Mouse (Mus musculus) frontal cortex, adult 2 months (tissue): Measurements from ENCODE around the gene Cd6. TPM values are rescaled to one million over a fixed set of nuclear protein-coding genes. Genes with fewer than 3 reads are reported as not detected.

ENCODE experiments used
- DNase-seq, 2 experiments: peaks; one replicate each; pipeline ENCODE4 v3.0.0; 2022; ENCODE audit warnings: low spot score in 1 of 2; ENCODE audit errors: extremely low spot score in 1 of 2
- polyA plus RNA-seq: library from polyadenylated mRNA; depleted of rRNA; stranded (reverse); fragments of >200 nt; gene quantifications from 2 replicates; pipeline ENCODE4 v1.2.3, GENCODE M21; 2012; rRNA removed

Cd6 gene
- polyA plus RNA-seq = 1.5 and 3.8 TPM in 2 replicates

GRCm38 (mm10) chr19:10829436-10830175 is at the start of gene Cd6:
Cd6 (minus strand) TSS chr19:10830058.
- no peak for DNase-seq

GRCm38 (mm10) chr19:10878201-10878837 is 48.5 kb upstream of the Cd6 start:
- peak in 1 of 2 experiments; percentile 41 for DNase-seq

- no peak for DNase-seq
Observed at GRCm38 (mm10) chr19:10871328-10871961, 41.6 kb upstream of the Cd6 start.

DNA sequence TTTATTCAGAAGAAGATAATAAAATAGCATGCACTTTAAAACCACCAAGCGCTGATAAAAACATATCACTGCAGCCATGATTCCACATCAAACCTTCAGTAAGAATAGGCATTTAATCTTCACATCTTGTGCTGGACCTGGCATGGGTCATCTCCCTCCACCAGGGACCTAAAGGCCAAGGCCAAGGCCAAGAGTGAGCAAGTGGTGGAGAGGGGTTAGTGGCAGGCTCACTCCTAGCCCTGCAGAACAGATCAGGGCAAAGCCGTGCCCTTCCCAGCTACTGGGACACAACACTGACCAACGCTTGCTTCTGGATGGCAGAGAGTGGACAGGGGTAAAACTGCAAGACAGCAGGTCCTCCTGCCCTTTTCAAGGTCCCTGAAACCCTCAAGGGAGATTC is 40.8 kb upstream of the Cd6 start:
- no peak for DNase-seq

DNA sequence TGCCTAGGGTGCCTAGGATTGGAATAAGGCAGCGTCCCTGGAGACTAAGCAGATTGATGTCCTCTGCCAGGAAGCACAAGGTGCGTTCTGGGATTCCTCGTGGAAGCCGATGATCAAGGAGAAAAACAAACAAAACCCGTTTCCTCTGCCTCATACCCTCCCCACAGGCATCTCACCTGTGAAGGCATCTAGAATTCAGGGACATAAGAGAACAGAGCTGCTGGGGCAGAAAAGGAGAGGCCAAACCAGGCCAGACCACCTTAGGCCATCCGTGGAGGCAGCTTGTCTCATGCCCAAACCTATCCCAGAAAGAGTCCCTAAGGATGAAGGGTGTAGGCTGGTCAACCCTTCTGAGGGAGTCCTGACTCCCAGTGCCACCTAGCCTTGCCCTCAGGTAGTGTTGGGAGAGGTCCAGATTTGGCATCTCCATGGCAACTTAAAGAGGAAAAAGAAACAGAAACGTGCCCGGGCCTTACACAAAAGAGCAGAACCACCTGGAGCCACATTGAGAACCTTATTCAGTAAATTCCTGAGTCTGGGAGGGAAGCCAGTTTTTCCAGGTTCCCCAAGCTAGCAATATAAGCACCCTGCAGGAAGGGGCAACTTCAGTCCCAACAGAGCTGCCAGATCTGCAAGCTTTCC is 40.1 kb upstream of the Cd6 start, which contains the start of gene Tmem132a:
Gene Tmem132a (minus strand): TSS at position 55 of the 642 bp plus-strand sequence.
- DNase-seq = peak in 1 of 2 experiments; percentile 27

- DNase-seq = peak; percentile 77 to 90
Observed at GRCm38 (mm10) chr19:10869241-10869885, 39.5 kb upstream of the Cd6 start.

GRCm38 (mm10) chr19:10868623-10869141 is 38.8 kb upstream of the Cd6 start:
- peak in 1 of 2 experiments; percentile 37 for DNase-seq

GRCm38 (mm10) chr19:10867946-10868622 is 38.2 kb upstream of the Cd6 start:
- peak in 1 of 2 experiments; percentile 45 for DNase-seq

DNA sequence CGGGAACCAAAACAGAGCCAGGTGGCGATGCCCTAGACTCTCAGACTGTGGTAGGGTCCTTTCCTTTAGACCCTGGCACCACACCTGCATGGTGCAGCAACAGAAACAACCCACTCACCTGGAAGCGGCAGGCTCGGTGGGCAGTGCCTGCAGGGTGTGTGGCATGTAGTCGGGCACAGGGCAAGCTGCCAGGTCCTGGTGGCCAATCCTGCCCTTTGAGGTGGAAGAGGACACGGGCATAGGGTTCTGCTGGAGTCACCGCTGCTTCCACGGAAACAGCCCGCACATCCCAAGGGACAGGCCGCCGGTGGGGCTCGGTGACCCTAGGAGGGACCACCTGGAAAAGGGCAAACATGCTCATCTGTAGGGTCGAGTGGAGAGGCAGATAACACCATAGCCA is 36.5 kb upstream of the Cd6 start:
- no peak for DNase-seq

GRCm38 (mm10) chr19:10860072-10860497 is 30.2 kb upstream of the Cd6 start:
- DNase-seq = no peak

DNA sequence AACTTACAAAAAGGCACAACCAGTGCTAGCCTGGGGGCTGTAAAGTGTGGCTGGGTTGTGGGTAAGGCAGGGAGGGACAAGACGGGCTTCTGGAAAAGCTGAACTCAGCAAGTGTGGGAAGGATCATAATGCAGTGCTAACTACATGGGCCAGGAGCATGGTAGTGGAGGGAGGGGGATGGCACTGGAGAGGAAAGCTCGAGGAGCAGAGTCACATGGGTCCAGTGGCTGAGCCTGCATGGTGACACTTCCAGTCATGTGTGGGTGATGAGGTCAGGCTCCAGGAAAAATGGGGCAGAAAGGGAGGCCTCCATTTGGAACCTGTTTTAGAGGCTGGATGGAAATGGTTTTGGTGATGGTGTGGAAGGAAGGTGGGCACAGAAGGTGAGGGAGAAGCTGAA is 26.7 kb upstream of the Cd6 start:
- peak in 1 of 2 experiments; percentile 28 for DNase-seq

DNA sequence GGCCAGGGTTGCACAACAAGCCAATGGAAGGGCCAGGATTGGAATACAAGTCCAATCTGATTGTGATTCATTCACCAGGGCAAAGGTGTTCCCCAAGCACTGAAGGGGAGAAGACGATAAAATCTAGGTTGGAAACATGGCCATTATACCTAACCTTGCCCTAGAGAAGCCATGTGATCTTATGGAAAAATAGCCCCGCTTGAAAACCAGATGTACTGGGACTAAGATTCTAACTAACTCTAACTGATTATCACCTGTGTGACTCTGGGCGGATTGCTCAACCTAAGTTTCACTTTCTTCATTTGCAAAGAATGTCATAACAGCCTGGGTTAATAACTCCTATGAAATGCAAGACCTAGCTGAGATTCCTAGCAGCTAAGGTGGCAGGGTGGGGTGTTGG is 25.6 kb upstream of the Cd6 start:
- no peak for DNase-seq

DNA sequence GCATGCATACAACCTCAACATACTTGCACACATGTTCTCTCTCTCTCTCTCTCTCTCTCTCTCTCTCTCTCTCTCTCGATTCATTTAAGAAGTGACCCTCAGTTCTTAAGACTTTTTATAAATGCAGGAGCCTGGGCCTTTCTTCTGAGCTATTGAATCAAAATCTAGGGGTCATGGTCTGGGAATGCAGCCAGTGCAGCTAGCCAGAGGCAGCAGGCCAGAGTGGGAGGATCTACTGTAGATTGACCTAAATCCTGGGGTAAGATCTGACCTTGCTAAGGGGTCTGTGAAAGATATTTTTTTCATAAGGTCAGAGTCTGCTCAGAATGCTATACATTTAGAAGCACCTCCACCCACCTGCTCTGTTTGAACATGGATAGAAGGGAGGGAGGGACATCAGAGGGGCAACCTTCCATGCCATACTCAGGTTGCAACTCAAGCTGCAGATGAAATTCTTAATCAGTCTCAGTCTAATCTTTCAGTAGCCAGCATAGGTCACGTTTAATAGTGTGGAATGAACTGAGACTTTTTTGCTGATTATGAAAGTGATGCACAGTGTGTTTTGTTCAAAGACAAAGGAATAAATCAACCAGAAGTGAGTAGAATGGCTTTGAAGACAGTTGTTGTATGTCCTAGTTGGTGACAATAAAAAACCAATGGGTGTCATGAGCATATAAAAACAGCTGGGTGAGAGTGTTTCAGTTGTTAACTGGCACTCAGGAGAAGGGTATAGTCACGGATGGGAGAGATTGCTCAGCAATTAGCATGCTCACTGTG is 17.6 kb upstream of the Cd6 start:
- DNase-seq = peak in 1 of 2 experiments; percentile 29

DNA sequence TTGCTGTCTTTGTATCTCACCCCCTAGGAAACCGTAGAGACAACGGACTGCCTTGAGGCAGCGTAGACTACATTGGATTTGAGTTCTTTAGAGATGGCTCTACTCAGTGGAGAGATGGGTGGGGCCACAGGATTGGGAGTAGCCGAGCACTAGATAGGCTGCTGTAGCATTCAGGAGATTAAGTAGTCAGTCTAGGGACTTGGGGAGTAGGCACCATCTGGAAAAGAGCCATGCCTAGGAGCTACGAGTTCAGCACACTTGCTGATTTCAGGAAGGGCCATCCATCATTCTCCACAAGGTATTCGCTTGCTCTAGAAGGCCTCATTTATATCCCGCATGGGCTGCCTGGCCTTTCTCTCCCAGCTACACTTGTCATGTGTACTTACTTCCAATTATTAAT is 16.3 kb upstream of the Cd6 start:
- no peak for DNase-seq

- no peak for DNase-seq
Observed at GRCm38 (mm10) chr19:10845454-10845853, 15.6 kb upstream of the Cd6 start.

DNA sequence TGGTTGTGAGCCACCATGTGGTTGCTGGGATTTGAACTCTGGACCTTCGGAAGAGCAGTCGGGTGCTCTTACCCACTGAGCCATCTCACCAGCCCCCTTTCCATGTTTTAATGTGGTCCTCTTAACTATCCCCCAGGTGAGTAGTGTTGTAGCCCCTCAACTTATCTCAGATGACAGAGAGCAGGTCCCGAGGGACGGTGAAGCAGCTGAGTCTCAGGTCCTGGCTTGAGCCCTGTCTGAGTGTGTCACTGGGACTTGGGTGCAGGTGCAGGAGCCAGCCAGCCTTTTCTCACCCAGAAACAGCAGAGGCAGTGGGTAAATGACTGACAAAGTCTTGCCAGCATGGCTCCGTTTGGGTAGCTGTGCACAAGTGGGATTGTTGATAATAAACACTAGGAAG is 14.3 kb upstream of the Cd6 start:
- no peak for DNase-seq

DNA sequence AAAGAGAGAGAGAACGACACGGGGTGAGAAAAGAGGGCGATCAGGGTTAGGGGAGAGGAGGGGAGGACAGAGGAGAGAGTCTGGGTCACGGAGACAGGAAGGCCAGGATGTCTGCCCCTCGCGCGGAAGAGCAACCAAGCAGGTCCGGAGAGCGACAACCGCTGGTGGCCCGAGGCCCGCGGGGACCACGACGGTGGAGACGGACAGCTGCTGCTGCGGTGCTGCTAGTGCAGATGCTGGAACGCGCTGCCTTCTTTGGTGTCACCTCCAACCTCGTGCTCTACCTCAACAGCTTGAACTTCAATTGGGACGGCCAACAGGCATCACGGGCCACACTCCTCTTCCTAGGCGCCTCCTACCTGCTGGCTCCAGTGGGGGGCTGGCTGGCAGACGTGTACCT is 13.1 kb upstream of the Cd6 start:
- no peak for DNase-seq

DNA sequence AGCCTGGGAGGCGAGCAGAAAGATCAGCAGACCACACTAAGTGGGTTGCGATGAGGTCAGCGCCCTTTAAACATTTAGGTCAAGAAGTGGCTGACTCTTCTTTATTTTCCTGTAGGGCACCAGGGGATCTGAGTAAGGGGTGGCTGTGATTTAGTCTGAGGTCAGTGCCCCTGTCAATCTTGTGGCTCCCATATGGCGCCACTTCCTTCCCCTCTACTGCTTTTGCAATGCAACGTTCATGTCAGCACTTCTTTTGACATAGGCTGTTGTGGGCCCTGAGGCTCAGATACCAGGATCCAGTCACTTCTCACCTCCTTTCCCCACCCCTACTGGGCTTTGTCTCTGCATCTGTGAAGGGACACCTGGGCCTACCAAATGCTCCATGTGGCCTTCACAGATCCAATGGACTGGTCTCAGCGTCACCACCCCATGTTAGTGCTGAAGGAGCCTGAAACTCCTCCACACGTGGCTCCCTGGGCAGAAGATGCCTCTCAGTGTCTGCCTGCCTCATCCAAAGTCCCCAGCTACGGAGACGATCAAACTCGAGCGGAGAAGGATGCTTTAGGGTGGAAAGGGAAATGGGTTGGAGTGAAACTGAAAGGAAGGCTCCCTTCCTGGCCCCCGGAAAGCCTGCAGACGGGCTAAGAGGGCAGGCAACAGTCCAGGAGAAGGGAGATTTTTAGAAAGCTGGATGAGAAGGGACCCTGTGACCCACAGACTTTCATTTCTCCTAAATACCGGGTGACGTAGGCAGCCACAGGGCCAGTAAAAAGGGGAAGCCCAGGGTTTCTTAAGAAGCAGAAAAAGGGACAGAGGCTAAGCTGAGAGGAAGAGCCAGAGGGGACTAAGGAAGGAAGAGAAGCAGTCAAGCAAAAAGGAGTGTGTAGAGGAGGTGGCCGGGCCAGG is 12.1 kb upstream of the Cd6 start:
- no peak for DNase-seq
